In the genomic region with DNA sequence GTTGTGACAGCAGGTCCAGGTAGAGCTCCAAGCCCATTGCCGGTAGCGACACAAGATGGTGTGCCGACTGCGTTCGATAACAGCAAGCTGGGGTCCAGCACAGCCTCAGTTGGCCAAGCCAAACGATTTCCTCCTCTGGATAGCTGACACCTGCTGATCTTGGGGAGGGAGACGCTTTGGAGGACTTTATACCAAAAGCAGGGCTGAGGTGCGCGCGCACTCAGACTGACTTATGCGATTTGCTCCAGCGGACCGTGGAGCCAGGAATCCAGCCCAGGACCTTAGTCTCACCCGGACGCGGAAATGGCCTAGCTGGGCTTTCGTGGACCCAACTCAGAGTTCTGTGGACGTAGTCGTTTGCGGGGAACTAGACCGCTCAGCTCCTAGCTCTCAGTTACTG, we compare ENCODE assay signal across 8 mouse cellular contexts. TPM values are rescaled to one million over a fixed set of nuclear protein-coding genes. Genes with fewer than 3 reads are reported as not detected.
A peak's percentile ranks its signal among the peaks of the same experiment; 100 is the strongest.
DNase-seq lines count a peak whose midpoint lies in the region; ATAC-seq and TF ChIP-seq lines count a peak whose summit lies in the region.

No protein-coding gene starts in this region.

- DNase-seq in R1 (ENCODE audit: low read depth, low spot score), result peak; percentile 74
- DNase-seq in cerebellum, adult 18-20 months, result peak; percentile 63 to 67
- DNase-seq in forebrain, postnatal 0 days, result peak; percentile 61
- peak; percentile 79 for DNase-seq in midbrain, embryonic 14.5 days

- 2% methylated on average over 21 of the region's 21 CpGs for WGBS in forebrain, postnatal 0 days
- WGBS in hindbrain, embryonic 12.5 days, result 2% methylated on average over 21 of the region's 21 CpGs
- WGBS in limb, embryonic 15.5 days, result under 1% methylated on average over 21 of the region's 21 CpGs
- WGBS in midbrain, embryonic 14.5 days, result 3% methylated on average over 21 of the region's 21 CpGs
- 2% methylated on average over 21 of the region's 21 CpGs for WGBS in stomach, embryonic 14.5 days

- H3K9me3 ChIP-seq in forebrain, postnatal 0 days (ENCODE audit: low read length), result no peaks in the 10 kb centered on the region
- no peaks in the 10 kb centered on the region for H3K9me3 ChIP-seq in hindbrain, embryonic 12.5 days (replicated peaks)
- no peaks in the 10 kb centered on the region for H3K9me3 ChIP-seq in limb, embryonic 15.5 days
- H3K9me3 ChIP-seq in midbrain, embryonic 14.5 days (ENCODE audit: control insufficient read depth, low read length), result no peaks in the 10 kb centered on the region
- H3K9me3 ChIP-seq in stomach, embryonic 14.5 days (ENCODE audit: control insufficient read depth, low read depth, low read length), result no peaks in the 10 kb centered on the region

- H3K36me3 ChIP-seq in forebrain, postnatal 0 days (ENCODE audit: insufficient read depth), result no peaks in the 10 kb centered on the region
- no peaks in the 10 kb centered on the region for H3K36me3 ChIP-seq in hindbrain, embryonic 12.5 days
- H3K36me3 ChIP-seq in limb, embryonic 15.5 days, result no peaks in the 10 kb centered on the region
- no peaks in the 10 kb centered on the region for H3K36me3 ChIP-seq in midbrain, embryonic 14.5 days (ENCODE audit: control insufficient read depth, insufficient read depth, low read length)
- no peaks in the 10 kb centered on the region for H3K36me3 ChIP-seq in stomach, embryonic 14.5 days (ENCODE audit: control insufficient read depth, insufficient read depth, low read length)

- H3K4me3 ChIP-seq in forebrain, postnatal 0 days (ENCODE audit: low read depth, low read length), result peak overlapping the region; percentile 41
- H3K4me3 ChIP-seq in hindbrain, embryonic 12.5 days, result peak overlapping the region; percentile 34
- H3K4me3 ChIP-seq in limb, embryonic 15.5 days, result peak overlapping the region; percentile 46
- H3K4me3 ChIP-seq in midbrain, embryonic 14.5 days (replicated peaks; ENCODE audit: low read depth, low read length), result peak overlapping the region; percentile 32
- H3K4me3 ChIP-seq in stomach, embryonic 14.5 days (ENCODE audit: low read depth, low read length), result peak overlapping the region; percentile 27

- no peak for ATAC-seq in forebrain, postnatal 0 days
- ATAC-seq in hindbrain, embryonic 12.5 days (ENCODE audit: low FRiP score), result no peak
- no peak for ATAC-seq in limb, embryonic 15.5 days (ENCODE audit: insufficient number of reproducible peaks, low FRiP score, low TSS enrichment, low read depth)
- no peak for ATAC-seq in midbrain, embryonic 14.5 days (ENCODE audit: low FRiP score, low TSS enrichment)
- ATAC-seq in stomach, embryonic 14.5 days (ENCODE audit: insufficient number of reproducible peaks, insufficient read depth, low FRiP score, low read depth), result 0 out of 2 replicates have a peak, but pooled peaks have one; percentile 9
- no peak for ATAC-seq in activated CD4-positive, CD25-positive, alpha-beta regulatory T cell, adult 4 months

- H3K4me2 ChIP-seq in forebrain, postnatal 0 days (ENCODE audit: low read depth), result peak overlapping the region; percentile 66
- H3K4me2 ChIP-seq in hindbrain, embryonic 12.5 days (replicated peaks), result peak overlapping the region; percentile 52
- peak overlapping the region; percentile 72 for H3K4me2 ChIP-seq in limb, embryonic 15.5 days
- H3K4me2 ChIP-seq in midbrain, embryonic 14.5 days (ENCODE audit: low read length), result peak overlapping the region; percentile 64
- peak overlapping the region; percentile 55 for H3K4me2 ChIP-seq in stomach, embryonic 14.5 days (replicated peaks; ENCODE audit: low read depth, low read length)

- H3K27ac ChIP-seq in forebrain, postnatal 0 days (ENCODE audit: low read depth, low read length), result no peak overlapping the region
- no peak overlapping the region for H3K27ac ChIP-seq in hindbrain, embryonic 12.5 days
- no peak overlapping the region; the same call in 1 of the 2 replicates for H3K27ac ChIP-seq in limb, embryonic 15.5 days
- no peak overlapping the region for H3K27ac ChIP-seq in midbrain, embryonic 14.5 days (replicated peaks; ENCODE audit: low read depth, low read length)
- H3K27ac ChIP-seq in stomach, embryonic 14.5 days (ENCODE audit: low read length), result peak overlapping the region; percentile 12; the same call in 1 of the 2 replicates

- no peak for TF ChIP-seq CTCF in forebrain, postnatal 0 days (IDR thresholded peaks at IDR 0.05; ENCODE audit: low read depth)

- peaks cover 24% of the 10 kb centered on the region for H3K27me3 ChIP-seq in forebrain, postnatal 0 days (ENCODE audit: insufficient read depth, low read length)
- peaks cover 35% of the 10 kb centered on the region for H3K27me3 ChIP-seq in hindbrain, embryonic 12.5 days
- 0 out of 2 replicates have a peak, but pooled peaks cover 8% of the 10 kb centered on the region for H3K27me3 ChIP-seq in limb, embryonic 15.5 days
- peaks cover 22% of the 10 kb centered on the region for H3K27me3 ChIP-seq in midbrain, embryonic 14.5 days (ENCODE audit: control insufficient read depth, insufficient read depth, low read length)
- no peaks in the 10 kb centered on the region for H3K27me3 ChIP-seq in stomach, embryonic 14.5 days (ENCODE audit: control insufficient read depth, insufficient read depth, low read length)

- peaks cover 20% of the 10 kb centered on the region for H3K4me1 ChIP-seq in forebrain, postnatal 0 days (ENCODE audit: insufficient read depth)
- H3K4me1 ChIP-seq in hindbrain, embryonic 12.5 days, result peaks cover 34% of the 10 kb centered on the region
- peaks cover 49% of the 10 kb centered on the region for H3K4me1 ChIP-seq in limb, embryonic 15.5 days
- H3K4me1 ChIP-seq in midbrain, embryonic 14.5 days (ENCODE audit: control insufficient read depth, insufficient read depth, low read length), result peaks cover 21% of the 10 kb centered on the region; the same call in 1 of the 2 replicates
- peaks cover 20% of the 10 kb centered on the region for H3K4me1 ChIP-seq in stomach, embryonic 14.5 days (ENCODE audit: control insufficient read depth, insufficient read depth, low read length)

- peak overlapping the region; percentile 39 for H3K9ac ChIP-seq in forebrain, postnatal 0 days
- H3K9ac ChIP-seq in hindbrain, embryonic 12.5 days, result 0 out of 2 replicates have a peak overlapping the region, but pooled peaks have one; percentile 27
- peak overlapping the region; percentile 28; the same call in 1 of the 2 replicates for H3K9ac ChIP-seq in limb, embryonic 15.5 days
- H3K9ac ChIP-seq in midbrain, embryonic 14.5 days (replicated peaks; ENCODE audit: low read length), result peak overlapping the region; percentile 44; the same call in 1 of the 2 replicates
- peak overlapping the region; percentile 4; the same call in 1 of the 2 replicates for H3K9ac ChIP-seq in stomach, embryonic 14.5 days (replicated peaks; ENCODE audit: low read depth, low read length)

RNA-seq across cellular contexts. Expression of gene Gstt2, which starts 3.0 kb away (rescaled TPM):
- 4.5 and 5.1 TPM in 2 replicates for total RNA-seq in forebrain, postnatal 0 days (2014; rRNA removed)
- 7.4 and 7.8 TPM in 2 replicates for polyA plus RNA-seq in forebrain, postnatal 0 days (2015; fragmentation: Nextera tagmentation; extraction: Ambion mirVana)
- 7.9 and 8.4 TPM in 2 replicates for polyA plus RNA-seq in hindbrain, embryonic 12.5 days (2016; fragmentation: Nextera tagmentation; extraction: Ambion mirVana)
- polyA plus RNA-seq in limb, embryonic 15.5 days (2015; fragmentation: Nextera tagmentation; extraction: Ambion mirVana), result 11.3 and 14.5 TPM in 2 replicates
- polyA plus RNA-seq in midbrain, embryonic 14.5 days (2014; fragmentation: Nextera tagmentation; extraction: Ambion mirVana), result 3.8 and 4.3 TPM in 2 replicates
- polyA plus RNA-seq in stomach, embryonic 14.5 days (2014; fragmentation: Nextera tagmentation; extraction: Ambion mirVana), result 43.5 and 47.4 TPM in 2 replicates
- polyA plus RNA-seq in activated CD4-positive, CD25-positive, alpha-beta regulatory T cell, adult 4 months (2017; shearing (Covaris generic)), result 10 to 100 TPM; 58.5 to 64.1 TPM

RNA-seq across cellular contexts. Expression of gene Gstt4, which starts 11.9 kb away (rescaled TPM):
- not detected in 2 replicates for total RNA-seq in forebrain, postnatal 0 days (2014; rRNA removed)
- polyA plus RNA-seq in forebrain, postnatal 0 days (2015; fragmentation: Nextera tagmentation; extraction: Ambion mirVana), result not detected in 2 replicates
- polyA plus RNA-seq in hindbrain, embryonic 12.5 days (2016; fragmentation: Nextera tagmentation; extraction: Ambion mirVana), result not detected in 2 replicates
- polyA plus RNA-seq in limb, embryonic 15.5 days (2015; fragmentation: Nextera tagmentation; extraction: Ambion mirVana), result not detected in 2 replicates
- not detected in 2 replicates for polyA plus RNA-seq in midbrain, embryonic 14.5 days (2014; fragmentation: Nextera tagmentation; extraction: Ambion mirVana)
- polyA plus RNA-seq in stomach, embryonic 14.5 days (2014; fragmentation: Nextera tagmentation; extraction: Ambion mirVana), result not detected in 2 replicates
- under 1 TPM in 1 of 2 experiments, not detected in 1; 0.48 TPM for polyA plus RNA-seq in activated CD4-positive, CD25-positive, alpha-beta regulatory T cell, adult 4 months (2017; shearing (Covaris generic))

RNA-seq across cellular contexts. Expression of gene Mif, which starts 25.8 kb away (rescaled TPM):
- total RNA-seq in forebrain, postnatal 0 days (2014; rRNA removed), result 598 and 704 TPM in 2 replicates
- 2,127 and 2,602 TPM in 2 replicates for polyA plus RNA-seq in forebrain, postnatal 0 days (2015; fragmentation: Nextera tagmentation; extraction: Ambion mirVana)
- polyA plus RNA-seq in hindbrain, embryonic 12.5 days (2016; fragmentation: Nextera tagmentation; extraction: Ambion mirVana), result 1,134 and 1,420 TPM in 2 replicates
- polyA plus RNA-seq in limb, embryonic 15.5 days (2015; fragmentation: Nextera tagmentation; extraction: Ambion mirVana), result 1,299 and 1,540 TPM in 2 replicates
- polyA plus RNA-seq in midbrain, embryonic 14.5 days (2014; fragmentation: Nextera tagmentation; extraction: Ambion mirVana), result 1,381 and 1,864 TPM in 2 replicates
- polyA plus RNA-seq in stomach, embryonic 14.5 days (2014; fragmentation: Nextera tagmentation; extraction: Ambion mirVana), result 1,950 and 2,198 TPM in 2 replicates
- polyA plus RNA-seq in activated CD4-positive, CD25-positive, alpha-beta regulatory T cell, adult 4 months (2017; shearing (Covaris generic)), result 100 to 1,000 TPM; 464 to 561 TPM

RNA-seq across cellular contexts. Expression of gene Gstt1, which starts 35.9 kb away (rescaled TPM):
- total RNA-seq in forebrain, postnatal 0 days (2014; rRNA removed), result 19.2 and 22.8 TPM in 2 replicates
- 18.6 and 21.3 TPM in 2 replicates for polyA plus RNA-seq in forebrain, postnatal 0 days (2015; fragmentation: Nextera tagmentation; extraction: Ambion mirVana)
- polyA plus RNA-seq in hindbrain, embryonic 12.5 days (2016; fragmentation: Nextera tagmentation; extraction: Ambion mirVana), result 6.7 and 8.7 TPM in 2 replicates
- polyA plus RNA-seq in limb, embryonic 15.5 days (2015; fragmentation: Nextera tagmentation; extraction: Ambion mirVana), result 18.1 and 21.6 TPM in 2 replicates
- polyA plus RNA-seq in midbrain, embryonic 14.5 days (2014; fragmentation: Nextera tagmentation; extraction: Ambion mirVana), result 9.8 and 12.4 TPM in 2 replicates
- polyA plus RNA-seq in stomach, embryonic 14.5 days (2014; fragmentation: Nextera tagmentation; extraction: Ambion mirVana), result 11.6 and 12.6 TPM in 2 replicates
- polyA plus RNA-seq in activated CD4-positive, CD25-positive, alpha-beta regulatory T cell, adult 4 months (2017; shearing (Covaris generic)), result 1 to 10 TPM in 1 of 2 experiments, not detected in 1; 1.2 TPM

RNA-seq across cellular contexts. Expression of gene Gstt3, which starts 53.0 kb away (rescaled TPM):
- 1.7 and 2.3 TPM in 2 replicates for total RNA-seq in forebrain, postnatal 0 days (2014; rRNA removed)
- 1.8 and 2.2 TPM in 2 replicates for polyA plus RNA-seq in forebrain, postnatal 0 days (2015; fragmentation: Nextera tagmentation; extraction: Ambion mirVana)
- polyA plus RNA-seq in hindbrain, embryonic 12.5 days (2016; fragmentation: Nextera tagmentation; extraction: Ambion mirVana), result 5.0 and 5.1 TPM in 2 replicates
- 30.0 and 33.1 TPM in 2 replicates for polyA plus RNA-seq in limb, embryonic 15.5 days (2015; fragmentation: Nextera tagmentation; extraction: Ambion mirVana)
- 0.23 and 1.1 TPM in 2 replicates for polyA plus RNA-seq in midbrain, embryonic 14.5 days (2014; fragmentation: Nextera tagmentation; extraction: Ambion mirVana)
- polyA plus RNA-seq in stomach, embryonic 14.5 days (2014; fragmentation: Nextera tagmentation; extraction: Ambion mirVana), result 46.5 and 48.5 TPM in 2 replicates
- 1 to 10 TPM; 3.3 to 6.1 TPM for polyA plus RNA-seq in activated CD4-positive, CD25-positive, alpha-beta regulatory T cell, adult 4 months (2017; shearing (Covaris generic))
